Mouse (Mus musculus): ENCODE measurements around the gene H13.

H13 gene

GRCm38 (mm10) chr2:152629239-152629638, 40.0 kb upstream of the H13 start:
- H3K4me1 ChIP-seq (replicated peaks; ENCODE audit: low read depth, low read length) = peaks cover 24% of the 10 kb centered on the region
- no peaks in the 10 kb centered on the region for H3K36me3 ChIP-seq (ENCODE audit: insufficient read depth, low read length)
- H3K27me3 ChIP-seq (ENCODE audit: insufficient read depth, low read length) = peaks cover 94% of the 10 kb centered on the region
- H3K4me3 ChIP-seq (replicated peaks; ENCODE audit: low read length) = no peak overlapping the region
- TF ChIP-seq POU5F1 (IDR thresholded peaks at IDR 0.05; ENCODE audit: borderline replicate concordance, low read length) (no peak), CTCF (conservative IDR thresholded peaks at IDR 0.05; ENCODE audit: low read length) (no peak), NANOG (IDR thresholded peaks at IDR 0.05; ENCODE audit: borderline replicate concordance, low read length) (no peak)
- peaks cover 6% of the 10 kb centered on the region for H3K9me3 ChIP-seq (ENCODE audit: low read length)

- peaks cover 26% of the 10 kb centered on the region for H3K4me1 ChIP-seq (replicated peaks; ENCODE audit: low read depth, low read length)
- peaks cover 6% of the 10 kb centered on the region for H3K9me3 ChIP-seq (ENCODE audit: low read length)
- TF ChIP-seq NANOG (IDR thresholded peaks at IDR 0.05; ENCODE audit: borderline replicate concordance, low read length) (no peak), POU5F1 (IDR thresholded peaks at IDR 0.05; ENCODE audit: borderline replicate concordance, low read length) (no peak), CTCF (conservative IDR thresholded peaks at IDR 0.05; ENCODE audit: low read length) (no peak)
- no peak overlapping the region for H3K4me3 ChIP-seq (replicated peaks; ENCODE audit: low read length)
- H3K27me3 ChIP-seq (ENCODE audit: insufficient read depth, low read length) = peaks cover 96% of the 10 kb centered on the region
- H3K36me3 ChIP-seq (ENCODE audit: insufficient read depth, low read length) = no peaks in the 10 kb centered on the region
Measured at GRCm38 (mm10) chr2:152629904-152630303, 39.4 kb upstream of the H13 start.

GRCm38 (mm10) chr2:152633334-152633733, 35.9 kb upstream of the H13 start:
- no peak overlapping the region for H3K4me3 ChIP-seq (replicated peaks; ENCODE audit: low read length)
- TF ChIP-seq NANOG (IDR thresholded peaks at IDR 0.05; ENCODE audit: borderline replicate concordance, low read length) (no peak), CTCF (conservative IDR thresholded peaks at IDR 0.05; ENCODE audit: low read length) (no peak), POU5F1 (IDR thresholded peaks at IDR 0.05; ENCODE audit: borderline replicate concordance, low read length) (no peak)
- H3K4me1 ChIP-seq (replicated peaks; ENCODE audit: low read depth, low read length) = peaks cover 14% of the 10 kb centered on the region; the same call in 1 of the 2 replicates
- peaks cover 6% of the 10 kb centered on the region for H3K9me3 ChIP-seq (ENCODE audit: low read length)
- H3K36me3 ChIP-seq (ENCODE audit: insufficient read depth, low read length) = no peaks in the 10 kb centered on the region
- H3K27me3 ChIP-seq (ENCODE audit: insufficient read depth, low read length) = peaks cover 91% of the 10 kb centered on the region

GRCm38 (mm10) chr2:152634311-152634710, 35.0 kb upstream of the H13 start:
- Histone ChIP-seq H3K36me3 (ENCODE audit: insufficient read depth, low read length) (no peaks in the 10 kb centered on the region), H3K4me3 (replicated peaks; ENCODE audit: low read length) (peak overlapping the region; percentile 49), H3K9me3 (ENCODE audit: low read length) (peaks cover 6% of the 10 kb centered on the region), H3K27me3 (ENCODE audit: insufficient read depth, low read length) (peaks cover 89% of the 10 kb centered on the region), H3K4me1 (replicated peaks; ENCODE audit: low read depth, low read length) (peaks cover 13% of the 10 kb centered on the region; the same call in 1 of the 2 replicates)
- TF ChIP-seq CTCF (conservative IDR thresholded peaks at IDR 0.05; ENCODE audit: low read length) (no peak), POU5F1 (IDR thresholded peaks at IDR 0.05; ENCODE audit: borderline replicate concordance, low read length) (no peak), NANOG (IDR thresholded peaks at IDR 0.05; ENCODE audit: borderline replicate concordance, low read length) (no peak)

- Histone ChIP-seq H3K27me3 (ENCODE audit: insufficient read depth, low read length) (peaks cover 74% of the 10 kb centered on the region), H3K36me3 (ENCODE audit: insufficient read depth, low read length) (no peaks in the 10 kb centered on the region), H3K4me1 (replicated peaks; ENCODE audit: low read depth, low read length) (peaks cover 13% of the 10 kb centered on the region; the same call in 1 of the 2 replicates), H3K4me3 (replicated peaks; ENCODE audit: low read length) (no peak overlapping the region), H3K9me3 (ENCODE audit: low read length) (peaks cover 6% of the 10 kb centered on the region)
- TF ChIP-seq CTCF (conservative IDR thresholded peaks at IDR 0.05; ENCODE audit: low read length) (no peak), NANOG (IDR thresholded peaks at IDR 0.05; ENCODE audit: borderline replicate concordance, low read length) (no peak), POU5F1 (IDR thresholded peaks at IDR 0.05; ENCODE audit: borderline replicate concordance, low read length) (no peak)
Measured at GRCm38 (mm10) chr2:152636246-152637005, 32.8 kb upstream of the H13 start.

- H3K9me3 ChIP-seq (ENCODE audit: low read length) = peaks cover 6% of the 10 kb centered on the region
- no peak overlapping the region for H3K4me3 ChIP-seq (replicated peaks; ENCODE audit: low read length)
- H3K27me3 ChIP-seq (ENCODE audit: insufficient read depth, low read length) = peaks cover 69% of the 10 kb centered on the region
- H3K36me3 ChIP-seq (ENCODE audit: insufficient read depth, low read length) = no peaks in the 10 kb centered on the region
- H3K4me1 ChIP-seq (replicated peaks; ENCODE audit: low read depth, low read length) = peaks cover 13% of the 10 kb centered on the region; the same call in 1 of the 2 replicates
- no peak for TF ChIP-seq NANOG (IDR thresholded peaks at IDR 0.05; ENCODE audit: borderline replicate concordance, low read length)
- TF ChIP-seq POU5F1 (IDR thresholded peaks at IDR 0.05; ENCODE audit: borderline replicate concordance, low read length) = no peak
- TF ChIP-seq CTCF (conservative IDR thresholded peaks at IDR 0.05; ENCODE audit: low read length) = no peak
Measured at GRCm38 (mm10) chr2:152637006-152637322, 32.3 kb upstream of the H13 start.

GRCm38 (mm10) chr2:152637381-152637780, 31.9 kb upstream of the H13 start:
- Histone ChIP-seq H3K36me3 (ENCODE audit: insufficient read depth, low read length) (no peaks in the 10 kb centered on the region), H3K4me3 (replicated peaks; ENCODE audit: low read length) (no peak overlapping the region), H3K9me3 (ENCODE audit: low read length) (peaks cover 6% of the 10 kb centered on the region), H3K4me1 (replicated peaks; ENCODE audit: low read depth, low read length) (peaks cover 13% of the 10 kb centered on the region; the same call in 1 of the 2 replicates), H3K27me3 (ENCODE audit: insufficient read depth, low read length) (peaks cover 65% of the 10 kb centered on the region)
- TF ChIP-seq NANOG (IDR thresholded peaks at IDR 0.05; ENCODE audit: borderline replicate concordance, low read length) (no peak), CTCF (conservative IDR thresholded peaks at IDR 0.05; ENCODE audit: low read length) (no peak), POU5F1 (IDR thresholded peaks at IDR 0.05; ENCODE audit: borderline replicate concordance, low read length) (no peak)

- Histone ChIP-seq H3K4me1 (replicated peaks; ENCODE audit: low read depth, low read length) (peaks cover 8% of the 10 kb centered on the region; the same call in 1 of the 2 replicates), H3K9me3 (ENCODE audit: low read length) (no peaks in the 10 kb centered on the region), H3K36me3 (ENCODE audit: insufficient read depth, low read length) (no peaks in the 10 kb centered on the region), H3K27me3 (ENCODE audit: insufficient read depth, low read length) (peaks cover 51% of the 10 kb centered on the region), H3K4me3 (replicated peaks; ENCODE audit: low read length) (no peak overlapping the region)
- TF ChIP-seq POU5F1 (IDR thresholded peaks at IDR 0.05; ENCODE audit: borderline replicate concordance, low read length) = no peak
Measured at GRCm38 (mm10) chr2:152638865-152639264, 30.4 kb upstream of the H13 start.

Measured in E14TG2a.4 (cell line).